Mouse (Mus musculus): ENCODE measurements at regions not wholly inside any gene's neighbourhood (a gene's known extent, or its start where the extent isn't known, plus 50 kb on each side); places are given as distances from the start of the nearest gene placed in this dataset.
A peak's percentile ranks its signal among the peaks of the same experiment; 100 is the strongest.

DNA sequence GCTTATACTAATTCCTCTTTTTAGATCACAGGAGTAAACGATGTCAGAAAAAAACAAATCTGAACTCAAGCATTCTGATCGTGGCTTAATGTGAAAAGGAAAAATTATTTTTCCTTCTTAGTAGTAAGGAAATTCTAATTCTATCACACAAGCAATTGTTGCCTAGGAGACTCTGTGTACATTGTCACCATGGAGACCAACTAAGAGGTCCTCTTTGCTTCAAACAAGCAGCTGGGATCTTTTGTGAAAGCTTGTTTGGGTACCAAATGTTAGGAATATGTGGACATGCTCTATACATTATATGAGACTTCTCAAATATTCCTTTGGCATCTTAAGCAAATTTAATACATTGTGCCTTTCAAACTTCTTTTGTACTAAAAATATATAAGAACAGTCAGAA lies 345.9 kb upstream of the Atp10a start:
- no peaks in the 10 kb centered on the region for H3K27me3 ChIP-seq (ENCODE audit: control insufficient read depth, insufficient read depth, low read length)
- H3K9ac ChIP-seq (ENCODE audit: low read length): no peak overlapping the region
- no peak overlapping the region for H3K4me3 ChIP-seq (ENCODE audit: low read length)
- no peaks in the 10 kb centered on the region for H3K4me1 ChIP-seq (ENCODE audit: control insufficient read depth, insufficient read depth, low read length)
- ATAC-seq (replicated peaks; ENCODE audit: extremely low read depth, insufficient read depth, low FRiP score): no peak
- 62% methylated on average over 2 of the region's 2 CpGs for WGBS
- H3K36me3 ChIP-seq (ENCODE audit: control insufficient read depth, insufficient read depth): no peaks in the 10 kb centered on the region
- H3K27ac ChIP-seq (ENCODE audit: low read length): no peak overlapping the region
- no peak overlapping the region for H3K4me2 ChIP-seq (ENCODE audit: low read depth, low read length)
- H3K9me3 ChIP-seq (replicated peaks; ENCODE audit: control insufficient read depth, low read length): no peaks in the 10 kb centered on the region

DNA sequence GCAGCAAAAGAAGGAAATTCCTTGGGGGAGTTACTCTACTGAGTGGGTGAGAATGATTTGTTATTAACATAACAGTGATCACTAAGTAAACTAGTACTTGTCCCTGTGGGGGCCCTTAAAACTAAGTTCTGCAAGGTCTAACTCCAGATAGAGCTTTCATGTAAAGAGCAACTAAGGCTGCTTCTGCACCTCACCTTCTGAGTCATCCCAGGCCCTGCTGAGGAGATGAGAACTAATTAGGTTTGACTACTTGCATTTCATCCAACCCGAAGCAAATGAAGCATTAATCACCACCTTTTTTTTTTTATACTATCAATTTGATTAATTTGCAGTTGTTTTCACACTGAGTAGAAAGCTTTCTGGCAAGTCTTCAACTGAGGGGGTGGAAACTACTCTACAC lies 333.6 kb upstream of the Atp10a start:
- H3K4me1 ChIP-seq (ENCODE audit: control insufficient read depth, insufficient read depth, low read length): no peaks in the 10 kb centered on the region
- H3K4me2 ChIP-seq (ENCODE audit: low read depth, low read length): no peak overlapping the region
- H3K36me3 ChIP-seq (ENCODE audit: control insufficient read depth, insufficient read depth): no peaks in the 10 kb centered on the region
- no peak overlapping the region for H3K9ac ChIP-seq (ENCODE audit: low read length)
- no peaks in the 10 kb centered on the region for H3K9me3 ChIP-seq (replicated peaks; ENCODE audit: control insufficient read depth, low read length)
- WGBS: 35% methylated on average over 1 of the region's 1 CpGs
- H3K27ac ChIP-seq (ENCODE audit: low read length): no peak overlapping the region
- no peak overlapping the region for H3K4me3 ChIP-seq (ENCODE audit: low read length)
- H3K27me3 ChIP-seq (ENCODE audit: control insufficient read depth, insufficient read depth, low read length): no peaks in the 10 kb centered on the region
- no peak for ATAC-seq (replicated peaks; ENCODE audit: extremely low read depth, insufficient read depth, low FRiP score)

DNA sequence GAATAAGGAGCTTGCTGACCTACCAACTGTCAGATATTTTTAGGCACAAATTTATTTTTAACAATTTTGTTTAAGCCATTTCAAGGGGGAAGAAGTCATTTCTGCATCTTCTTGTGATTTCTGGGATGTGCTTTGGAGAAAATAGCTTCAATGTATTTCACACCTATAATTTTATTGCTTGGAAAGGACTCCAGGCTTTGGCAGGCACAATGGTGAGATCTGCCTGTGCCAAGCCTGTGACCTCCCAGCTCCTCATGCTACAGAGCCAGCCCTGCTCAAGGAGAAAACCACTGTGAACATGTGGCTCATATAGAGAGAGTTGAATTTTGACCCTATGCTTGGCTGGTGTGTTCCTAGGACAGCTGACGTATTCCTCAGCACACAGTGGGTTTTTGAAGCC lies 288.6 kb upstream of the Atp10a start:
- ATAC-seq (replicated peaks; ENCODE audit: extremely low read depth, insufficient read depth, low FRiP score): no peak
- no peak overlapping the region for H3K4me2 ChIP-seq (ENCODE audit: low read depth, low read length)
- WGBS: 50% methylated on average over 1 of the region's 1 CpGs

DNA sequence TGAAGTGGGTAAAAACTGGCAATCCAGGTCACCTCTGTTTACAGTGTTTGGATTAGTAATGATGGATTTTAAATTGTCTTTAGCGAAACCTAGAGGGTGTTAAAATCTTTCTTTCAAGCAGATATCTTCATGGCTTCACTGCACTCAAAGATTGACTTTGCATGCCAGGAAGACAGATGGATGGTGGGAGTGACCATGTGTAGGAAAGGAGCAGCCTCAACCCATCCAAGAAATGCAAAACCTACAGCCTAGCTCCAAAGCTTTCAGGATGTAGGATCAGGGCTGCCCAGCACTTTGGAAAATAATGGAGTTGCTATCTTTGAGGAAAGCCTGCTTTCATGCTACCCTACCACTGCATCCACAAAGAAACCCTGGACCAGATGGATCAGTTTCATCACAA lies 272.6 kb upstream of the Atp10a start:
- H3K36me3 ChIP-seq (ENCODE audit: control insufficient read depth, insufficient read depth): no peaks in the 10 kb centered on the region

More for the DNA sequence above, 288.6 kb upstream of the Atp10a start:
- H3K9ac ChIP-seq (ENCODE audit: low read length): no peak overlapping the region
- no peak overlapping the region for H3K4me3 ChIP-seq (ENCODE audit: low read length)
- no peaks in the 10 kb centered on the region for H3K4me1 ChIP-seq (ENCODE audit: control insufficient read depth, insufficient read depth, low read length)
- no peaks in the 10 kb centered on the region for H3K36me3 ChIP-seq (ENCODE audit: control insufficient read depth, insufficient read depth)
- no peaks in the 10 kb centered on the region for H3K27me3 ChIP-seq (ENCODE audit: control insufficient read depth, insufficient read depth, low read length)
- no peak overlapping the region for H3K27ac ChIP-seq (ENCODE audit: low read length)
- no peaks in the 10 kb centered on the region for H3K9me3 ChIP-seq (replicated peaks; ENCODE audit: control insufficient read depth, low read length)

DNA sequence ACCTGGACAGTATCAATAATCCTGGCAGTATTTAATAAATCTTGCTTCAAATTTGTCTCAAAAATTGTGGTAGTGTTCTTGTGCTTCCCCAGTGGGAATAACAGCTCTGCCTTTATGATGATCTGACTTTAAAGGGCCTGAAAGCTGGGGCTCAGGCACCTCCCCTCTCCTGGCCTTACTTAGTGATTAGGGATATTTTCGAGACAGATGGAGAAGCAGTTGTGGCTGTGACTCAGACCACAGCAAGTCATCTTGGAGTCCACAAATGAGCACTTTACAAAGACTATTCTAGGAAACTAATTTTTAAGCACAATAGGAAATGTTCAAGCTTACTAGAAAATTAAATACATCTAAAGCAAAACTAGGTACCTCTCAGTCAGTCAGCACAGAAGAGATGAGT lies 267.6 kb upstream of the Atp10a start:
- Histone ChIP-seq H3K9ac (ENCODE audit: low read length) (no peak overlapping the region), H3K9me3 (replicated peaks; ENCODE audit: control insufficient read depth, low read length) (no peaks in the 10 kb centered on the region), H3K27me3 (ENCODE audit: control insufficient read depth, insufficient read depth, low read length) (no peaks in the 10 kb centered on the region), H3K27ac (ENCODE audit: low read length) (no peak overlapping the region), H3K4me3 (ENCODE audit: low read length) (no peak overlapping the region), H3K4me2 (ENCODE audit: low read depth, low read length) (no peak overlapping the region), H3K4me1 (ENCODE audit: control insufficient read depth, insufficient read depth, low read length) (no peaks in the 10 kb centered on the region), H3K36me3 (ENCODE audit: control insufficient read depth, insufficient read depth) (no peaks in the 10 kb centered on the region)
- 60% methylated on average over 1 of the region's 1 CpGs for whole genome bisulfite sequencing
- ATAC-seq (replicated peaks; ENCODE audit: extremely low read depth, insufficient read depth, low FRiP score): no peak

More for the DNA sequence above, 272.6 kb upstream of the Atp10a start:
- H3K4me3 ChIP-seq (ENCODE audit: low read length): no peak overlapping the region
- H3K9me3 ChIP-seq (replicated peaks; ENCODE audit: control insufficient read depth, low read length): no peaks in the 10 kb centered on the region
- WGBS: 53% methylated on average over 1 of the region's 1 CpGs
- H3K27me3 ChIP-seq (ENCODE audit: control insufficient read depth, insufficient read depth, low read length): no peaks in the 10 kb centered on the region
- no peak overlapping the region for H3K27ac ChIP-seq (ENCODE audit: low read length)
- no peak for ATAC-seq (replicated peaks; ENCODE audit: extremely low read depth, insufficient read depth, low FRiP score)
- no peaks in the 10 kb centered on the region for H3K4me1 ChIP-seq (ENCODE audit: control insufficient read depth, insufficient read depth, low read length)
- no peak overlapping the region for H3K4me2 ChIP-seq (ENCODE audit: low read depth, low read length)
- no peak overlapping the region for H3K9ac ChIP-seq (ENCODE audit: low read length)

DNA sequence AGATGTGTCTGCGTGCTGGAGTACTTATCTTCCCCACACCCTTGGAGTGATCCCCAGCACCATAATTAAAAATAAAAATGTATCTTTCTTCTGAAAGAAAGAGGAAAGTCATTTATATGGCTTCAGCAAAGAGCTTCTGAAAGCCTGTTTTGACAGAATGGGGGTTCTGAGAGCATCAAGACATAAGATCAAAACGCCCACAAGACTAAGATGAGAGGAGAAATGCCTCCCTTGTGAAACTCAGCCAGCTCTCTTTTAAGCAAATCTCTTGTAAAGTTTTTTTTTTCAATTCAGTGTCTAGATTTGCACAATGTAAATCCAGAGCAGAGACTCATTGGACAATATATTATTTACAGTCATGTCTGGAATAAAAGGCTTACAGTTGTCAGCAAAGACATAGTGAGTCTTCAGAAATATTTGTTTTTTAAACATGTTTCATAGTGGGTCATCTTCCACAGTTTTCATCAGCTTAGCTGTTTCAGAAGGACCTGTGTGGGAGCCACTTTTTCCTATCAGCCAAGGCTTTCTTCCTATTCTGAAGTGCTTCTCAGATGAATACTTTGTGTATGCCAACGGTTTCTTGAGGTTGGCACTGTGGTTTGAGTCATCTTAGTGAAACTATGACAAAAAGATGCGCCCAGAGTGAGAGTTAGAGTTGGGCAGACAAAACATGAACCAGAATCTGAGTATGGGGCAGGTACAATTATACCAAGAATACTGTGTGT lies 263.4 kb upstream of the Atp10a start:
- H3K4me1 ChIP-seq (ENCODE audit: control insufficient read depth, insufficient read depth, low read length): no peaks in the 10 kb centered on the region

DNA sequence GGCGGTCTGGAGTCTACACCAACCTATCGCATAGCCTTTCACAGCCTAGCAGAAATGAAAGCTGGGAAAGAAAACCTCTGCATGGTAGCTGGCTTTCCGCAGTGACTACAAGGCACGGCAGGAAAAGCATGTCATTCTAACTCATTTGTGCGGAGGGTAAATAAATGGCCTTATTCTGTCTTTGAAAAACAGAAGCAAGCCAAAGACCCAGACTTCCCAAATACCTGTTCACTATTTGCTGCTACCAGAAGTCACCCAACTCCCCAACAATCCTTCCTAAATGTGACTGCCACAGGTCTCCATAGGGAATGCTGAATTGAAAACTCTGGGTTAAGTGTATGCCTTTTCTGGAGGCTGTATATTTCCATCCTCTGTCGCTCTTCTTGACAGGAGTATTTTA lies 258.0 kb upstream of the Atp10a start:
- Histone ChIP-seq H3K9me3 (replicated peaks; ENCODE audit: control insufficient read depth, low read length) (no peaks in the 10 kb centered on the region), H3K36me3 (ENCODE audit: control insufficient read depth, insufficient read depth) (no peaks in the 10 kb centered on the region), H3K27me3 (ENCODE audit: control insufficient read depth, insufficient read depth, low read length) (no peaks in the 10 kb centered on the region), H3K27ac (ENCODE audit: low read length) (peak overlapping the region; percentile 95), H3K4me3 (ENCODE audit: low read length) (peak overlapping the region; percentile 82), H3K9ac (ENCODE audit: low read length) (peak overlapping the region; percentile 81), H3K4me2 (ENCODE audit: low read depth, low read length) (peak overlapping the region; percentile 80), H3K4me1 (ENCODE audit: control insufficient read depth, insufficient read depth, low read length) (peaks cover 12% of the 10 kb centered on the region)
- WGBS: 24% methylated on average over 6 of the region's 6 CpGs
- no peak for ATAC-seq (replicated peaks; ENCODE audit: extremely low read depth, insufficient read depth, low FRiP score)

More for the DNA sequence above, 263.4 kb upstream of the Atp10a start:
- Histone ChIP-seq H3K9ac (ENCODE audit: low read length) (no peak overlapping the region), H3K36me3 (ENCODE audit: control insufficient read depth, insufficient read depth) (no peaks in the 10 kb centered on the region), H3K27ac (ENCODE audit: low read length) (no peak overlapping the region), H3K9me3 (replicated peaks; ENCODE audit: control insufficient read depth, low read length) (no peaks in the 10 kb centered on the region), H3K4me3 (ENCODE audit: low read length) (no peak overlapping the region), H3K27me3 (ENCODE audit: control insufficient read depth, insufficient read depth, low read length) (no peaks in the 10 kb centered on the region), H3K4me2 (ENCODE audit: low read depth, low read length) (no peak overlapping the region)
- 70% methylated on average over 4 of the region's 4 CpGs for WGBS
- no peak for ATAC-seq (replicated peaks; ENCODE audit: extremely low read depth, insufficient read depth, low FRiP score)

DNA sequence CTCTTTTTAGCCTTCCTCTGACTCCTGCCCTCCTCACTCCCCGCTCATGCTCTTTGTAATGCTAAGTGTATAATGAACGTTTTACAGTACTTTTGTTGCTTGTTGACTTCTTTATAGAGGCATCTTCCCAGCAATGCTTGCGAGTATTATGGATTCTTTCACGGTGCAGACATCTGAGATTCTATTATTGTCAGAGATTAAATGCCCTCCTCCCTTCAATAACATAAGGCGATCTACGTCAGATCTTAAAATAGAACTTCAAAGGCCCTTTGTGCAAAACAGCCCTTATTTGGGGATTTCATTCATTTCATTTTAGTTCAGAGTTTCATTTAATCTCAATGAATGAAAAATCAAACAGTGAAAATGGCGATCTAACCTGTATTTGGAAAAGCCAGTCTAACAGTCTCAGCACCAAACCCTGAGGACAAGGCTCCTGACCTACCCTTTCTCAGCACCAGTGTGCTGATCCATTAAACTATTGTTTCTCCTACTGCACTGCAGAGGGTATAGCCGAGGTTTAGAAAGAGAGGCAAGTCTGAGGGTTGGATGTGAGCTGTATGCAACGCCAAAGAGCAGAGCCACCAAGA lies 257.3 kb upstream of the Atp10a start:
- peak overlapping the region; percentile 80 for H3K4me2 ChIP-seq (ENCODE audit: low read depth, low read length)
- H3K9me3 ChIP-seq (replicated peaks; ENCODE audit: control insufficient read depth, low read length): no peaks in the 10 kb centered on the region
- no peaks in the 10 kb centered on the region for H3K36me3 ChIP-seq (ENCODE audit: control insufficient read depth, insufficient read depth)
- peak overlapping the region; percentile 81 for H3K9ac ChIP-seq (ENCODE audit: low read length)
- ATAC-seq (replicated peaks; ENCODE audit: extremely low read depth, insufficient read depth, low FRiP score): 0 out of 2 replicates have a peak, but pooled peaks have one; percentile 18
- H3K4me3 ChIP-seq (ENCODE audit: low read length): peak overlapping the region; percentile 82
- H3K4me1 ChIP-seq (ENCODE audit: control insufficient read depth, insufficient read depth, low read length): peaks cover 12% of the 10 kb centered on the region
- H3K27me3 ChIP-seq (ENCODE audit: control insufficient read depth, insufficient read depth, low read length): no peaks in the 10 kb centered on the region
- WGBS: 2% methylated on average over 9 of the region's 9 CpGs
- H3K27ac ChIP-seq (ENCODE audit: low read length): peak overlapping the region; percentile 95

DNA sequence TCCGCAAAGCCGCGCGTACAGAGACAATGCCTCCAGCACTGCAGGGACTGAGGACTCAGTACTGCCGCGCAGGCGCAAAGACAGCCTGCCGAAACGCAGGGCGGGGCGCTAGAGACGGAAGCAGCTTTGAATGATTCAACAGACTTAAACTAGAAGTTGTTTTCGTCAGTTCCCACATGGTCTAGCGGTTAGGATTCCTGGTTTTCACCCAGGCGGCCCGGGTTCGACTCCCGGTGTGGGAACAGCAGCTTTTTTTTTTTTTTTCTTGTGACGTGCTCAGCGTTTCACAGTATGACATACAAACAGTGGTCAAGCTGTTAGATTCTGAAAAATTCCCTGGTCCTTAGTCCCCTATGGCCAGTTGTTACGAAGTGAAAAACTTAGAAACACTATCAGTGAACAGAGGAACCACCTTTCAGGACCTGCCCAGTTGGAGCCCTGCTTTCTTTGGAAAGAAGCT lies 256.8 kb upstream of the Atp10a start:
- Histone ChIP-seq H3K9ac (ENCODE audit: low read length) (peak overlapping the region; percentile 81), H3K4me2 (ENCODE audit: low read depth, low read length) (peak overlapping the region; percentile 80)
- under 1% methylated on average over 21 of the region's 21 CpGs for WGBS

More for the DNA sequence above, 256.8 kb upstream of the Atp10a start:
- H3K27ac ChIP-seq (ENCODE audit: low read length): peak overlapping the region; percentile 95
- peaks cover 12% of the 10 kb centered on the region for H3K4me1 ChIP-seq (ENCODE audit: control insufficient read depth, insufficient read depth, low read length)
- peak; percentile 99 for ATAC-seq (replicated peaks; ENCODE audit: extremely low read depth, insufficient read depth, low FRiP score)
- no peaks in the 10 kb centered on the region for H3K9me3 ChIP-seq (replicated peaks; ENCODE audit: control insufficient read depth, low read length)
- H3K27me3 ChIP-seq (ENCODE audit: control insufficient read depth, insufficient read depth, low read length): no peaks in the 10 kb centered on the region
- H3K4me3 ChIP-seq (ENCODE audit: low read length): peak overlapping the region; percentile 82
- no peaks in the 10 kb centered on the region for H3K36me3 ChIP-seq (ENCODE audit: control insufficient read depth, insufficient read depth)
